Mouse (Mus musculus): Measurements from ENCODE around the gene Rab7. TPM values are rescaled to one million over a fixed set of nuclear protein-coding genes. Genes with fewer than 3 reads are reported as not detected.

The Rab7 gene
- total and polyA plus RNA-seq, 2 experiments from 2014 or later = 88.9 to 367 TPM

DNA sequence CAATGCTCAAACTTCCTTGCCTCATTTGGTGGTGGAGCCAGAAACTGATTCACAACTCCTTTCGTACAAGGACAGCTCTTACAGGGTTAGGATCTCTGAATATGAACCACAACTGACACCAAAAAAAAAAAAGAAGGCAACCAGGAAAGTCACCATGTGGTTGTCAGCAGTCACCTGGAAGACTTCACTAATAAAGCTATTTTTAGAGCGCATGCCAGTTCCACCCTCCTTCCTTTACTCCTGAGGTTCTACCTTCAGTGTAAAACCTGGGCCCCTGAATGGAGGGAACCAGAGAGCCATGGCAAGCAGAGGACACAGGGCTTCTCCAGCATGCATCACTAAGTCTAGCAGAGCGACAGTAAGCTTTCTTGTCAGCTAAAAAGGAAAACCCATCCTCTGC is 2.7 kb downstream of the Rab7 start:
- 98% methylated on average over 3 of the region's 3 CpGs for WGBS
- Histone ChIP-seq H3K4me2 (ENCODE audit: low read depth) (no peak overlapping the region), H3K27ac (ENCODE audit: low read depth, low read length) (no peak overlapping the region), H3K4me3 (ENCODE audit: low read depth, low read length) (no peak overlapping the region), H3K27me3 (ENCODE audit: insufficient read depth, low read length) (no peaks in the 10 kb centered on the region), H3K9me3 (ENCODE audit: low read length) (no peaks in the 10 kb centered on the region), H3K4me1 (ENCODE audit: insufficient read depth) (peaks cover 18% of the 10 kb centered on the region), H3K36me3 (ENCODE audit: insufficient read depth) (peaks cover 6% of the 10 kb centered on the region; the same call in 1 of the 2 replicates), H3K9ac (no peak overlapping the region)
- ATAC-seq (no peak), DNase-seq (no peak)
- TF ChIP-seq CTCF (IDR thresholded peaks at IDR 0.05; ENCODE audit: low read depth) = no peak

DNA sequence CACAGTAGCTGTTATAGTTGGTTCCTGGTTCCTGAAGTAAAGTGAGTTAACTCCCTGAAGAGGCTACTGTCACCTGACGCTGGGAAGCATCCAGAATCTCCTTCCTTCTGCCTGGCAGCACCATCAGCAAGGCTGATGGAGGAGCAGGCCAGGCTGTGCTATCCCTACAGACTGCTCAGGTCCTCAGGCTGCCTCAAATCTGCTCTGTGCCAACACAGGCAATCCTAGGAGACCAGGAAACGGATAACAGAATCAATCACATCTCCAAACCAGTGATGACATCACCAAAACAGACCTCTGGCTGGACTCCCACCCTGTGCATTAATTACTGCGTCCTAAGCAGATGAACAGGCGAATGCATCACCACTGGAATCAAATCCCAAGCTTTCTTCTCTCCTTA is 3.8 kb downstream of the Rab7 start:
- Histone ChIP-seq H3K4me3 (ENCODE audit: low read depth, low read length) (no peak overlapping the region), H3K36me3 (ENCODE audit: insufficient read depth) (peaks cover 6% of the 10 kb centered on the region; the same call in 1 of the 2 replicates), H3K4me2 (ENCODE audit: low read depth) (no peak overlapping the region), H3K9ac (no peak overlapping the region), H3K4me1 (ENCODE audit: insufficient read depth) (peaks cover 18% of the 10 kb centered on the region), H3K27ac (ENCODE audit: low read depth, low read length) (no peak overlapping the region), H3K27me3 (ENCODE audit: insufficient read depth, low read length) (no peaks in the 10 kb centered on the region), H3K9me3 (ENCODE audit: low read length) (no peaks in the 10 kb centered on the region)
- DNase-seq (no peak), ATAC-seq (no peak)
- TF ChIP-seq CTCF (IDR thresholded peaks at IDR 0.05; ENCODE audit: low read depth) = no peak
- 60% methylated on average over 4 of the region's 4 CpGs for WGBS

DNA sequence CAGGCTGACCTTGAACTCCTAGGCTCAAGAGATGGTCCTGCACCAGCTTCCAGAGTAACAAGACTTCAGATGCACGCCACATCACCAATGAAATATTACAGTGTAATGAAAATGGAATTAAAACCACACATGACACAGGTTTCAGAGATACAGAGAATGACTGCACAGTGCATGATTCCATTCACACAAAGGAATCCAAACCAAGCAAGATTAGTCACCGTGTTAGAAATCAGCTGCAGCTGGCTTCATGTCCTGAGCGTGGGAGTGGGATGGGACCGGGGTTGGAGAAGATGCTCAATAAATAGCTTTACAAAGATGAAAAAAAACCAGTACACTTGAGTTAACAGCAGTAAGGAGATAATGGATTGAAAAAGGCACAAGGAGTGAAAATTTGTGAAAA is 5.6 kb downstream of the Rab7 start:
- ATAC-seq (no peak), DNase-seq (no peak)
- H3K9me3 ChIP-seq (ENCODE audit: low read length) = no peaks in the 10 kb centered on the region
- WGBS = 93% methylated on average over 4 of the region's 4 CpGs
- no peak overlapping the region for H3K4me2 ChIP-seq (ENCODE audit: low read depth)
- no peak for TF ChIP-seq CTCF (IDR thresholded peaks at IDR 0.05; ENCODE audit: low read depth)
- no peak overlapping the region for H3K4me3 ChIP-seq (ENCODE audit: low read depth, low read length)
- H3K36me3 ChIP-seq (ENCODE audit: insufficient read depth) = peaks cover 10% of the 10 kb centered on the region
- H3K9ac ChIP-seq = no peak overlapping the region
- no peak overlapping the region for H3K27ac ChIP-seq (ENCODE audit: low read depth, low read length)
- peaks cover 18% of the 10 kb centered on the region for H3K4me1 ChIP-seq (ENCODE audit: insufficient read depth)
- H3K27me3 ChIP-seq (ENCODE audit: insufficient read depth, low read length) = no peaks in the 10 kb centered on the region

DNA sequence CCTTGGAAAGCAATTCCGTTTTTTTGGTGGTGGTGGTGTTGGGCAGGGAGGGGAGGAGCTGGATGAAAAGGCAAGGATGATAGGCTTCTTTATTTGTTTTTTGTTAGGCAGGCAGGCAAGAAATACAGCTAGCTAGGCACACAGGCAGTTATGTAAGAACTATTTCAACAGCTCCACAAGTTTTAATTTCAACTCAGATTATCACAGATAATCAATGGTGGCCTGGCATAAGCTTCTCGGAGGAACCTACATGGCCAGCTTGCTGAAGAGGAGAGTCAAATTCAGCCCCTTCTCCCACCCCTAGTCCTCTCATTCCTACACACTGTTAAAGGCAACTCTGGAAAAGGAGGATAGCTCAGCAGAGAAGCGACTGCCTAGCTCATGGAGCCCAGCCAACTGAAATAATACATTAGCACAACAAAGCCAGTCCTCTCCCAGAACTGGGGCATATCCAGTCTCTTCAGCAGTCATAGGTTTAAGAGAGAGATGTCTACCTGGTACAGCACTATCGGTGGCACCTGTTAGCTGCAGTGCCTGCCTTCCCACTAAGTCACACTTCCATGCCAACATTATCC is 7.5 kb downstream of the Rab7 start:
- Histone ChIP-seq H3K9ac (no peak overlapping the region), H3K36me3 (ENCODE audit: insufficient read depth) (peaks cover 10% of the 10 kb centered on the region), H3K9me3 (ENCODE audit: low read length) (no peaks in the 10 kb centered on the region), H3K27ac (ENCODE audit: low read depth, low read length) (no peak overlapping the region), H3K27me3 (ENCODE audit: insufficient read depth, low read length) (no peaks in the 10 kb centered on the region), H3K4me3 (ENCODE audit: low read depth, low read length) (no peak overlapping the region), H3K4me2 (ENCODE audit: low read depth) (no peak overlapping the region), H3K4me1 (ENCODE audit: insufficient read depth) (0 out of 2 replicates have a peak, but pooled peaks cover 2% of the 10 kb centered on the region)
- ATAC-seq = no peak
- WGBS = 62% methylated on average over 4 of the region's 4 CpGs
- TF ChIP-seq CTCF (IDR thresholded peaks at IDR 0.05; ENCODE audit: low read depth) = no peak
- no peak for DNase-seq

DNA sequence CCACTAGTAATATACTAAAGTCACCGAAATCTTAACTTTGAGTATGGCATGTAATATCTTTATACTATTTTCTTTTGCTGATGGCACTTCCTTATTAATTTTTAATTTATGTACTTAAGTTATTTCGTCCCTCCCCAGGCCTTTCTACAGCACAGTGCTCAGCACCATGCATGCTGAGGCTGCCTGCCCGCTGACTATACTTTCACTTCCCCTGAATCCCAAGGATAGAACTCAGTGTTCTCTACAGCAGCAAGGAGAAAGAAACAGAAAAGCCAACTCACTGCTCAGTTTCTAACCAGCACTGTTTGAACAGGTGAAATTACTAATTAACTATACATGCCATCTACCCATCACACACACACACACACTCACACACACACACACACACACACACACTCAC is 11.6 kb downstream of the Rab7 start:
- TF ChIP-seq CTCF (IDR thresholded peaks at IDR 0.05; ENCODE audit: low read depth) = no peak
- Histone ChIP-seq H3K4me2 (ENCODE audit: low read depth) (no peak overlapping the region), H3K9me3 (ENCODE audit: low read length) (no peaks in the 10 kb centered on the region), H3K9ac (no peak overlapping the region), H3K27me3 (ENCODE audit: insufficient read depth, low read length) (no peaks in the 10 kb centered on the region), H3K4me1 (ENCODE audit: insufficient read depth) (no peaks in the 10 kb centered on the region), H3K4me3 (ENCODE audit: low read depth, low read length) (no peak overlapping the region), H3K36me3 (ENCODE audit: insufficient read depth) (peaks cover 8% of the 10 kb centered on the region; the same call in 1 of the 2 replicates), H3K27ac (ENCODE audit: low read depth, low read length) (no peak overlapping the region)
- DNase-seq (no peak), ATAC-seq (no peak)
- 95% methylated on average over 3 of the region's 3 CpGs for WGBS

DNA sequence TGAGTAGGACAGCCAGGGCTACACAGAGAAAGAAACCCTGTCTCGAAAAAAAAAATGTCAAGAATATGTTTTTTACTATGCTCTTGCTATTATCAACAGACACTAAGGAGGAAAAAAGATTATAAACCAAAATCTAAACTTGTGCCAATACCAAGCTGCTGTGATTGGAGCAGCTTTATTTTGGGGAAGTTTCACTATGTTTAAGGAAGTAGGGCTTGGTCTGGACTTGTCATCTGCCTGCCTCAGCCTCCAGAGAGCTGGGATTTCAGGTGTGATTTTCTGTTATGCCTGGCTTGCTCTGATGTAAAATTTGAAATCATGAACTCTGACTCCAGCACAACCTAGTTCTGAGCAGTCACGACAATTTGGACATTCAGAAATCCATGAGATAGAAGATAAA is 14.6 kb downstream of the Rab7 start:
- H3K4me3 ChIP-seq (ENCODE audit: low read depth, low read length) = no peak overlapping the region
- no peaks in the 10 kb centered on the region for H3K4me1 ChIP-seq (ENCODE audit: insufficient read depth)
- H3K9ac ChIP-seq = no peak overlapping the region
- TF ChIP-seq CTCF (IDR thresholded peaks at IDR 0.05; ENCODE audit: low read depth) = no peak
- H3K36me3 ChIP-seq (ENCODE audit: insufficient read depth) = peaks cover 5% of the 10 kb centered on the region; the same call in 1 of the 2 replicates
- ATAC-seq (no peak), DNase-seq (no peak)
- no peaks in the 10 kb centered on the region for H3K27me3 ChIP-seq (ENCODE audit: insufficient read depth, low read length)
- H3K27ac ChIP-seq (ENCODE audit: low read depth, low read length) = no peak overlapping the region
- no peaks in the 10 kb centered on the region for H3K9me3 ChIP-seq (ENCODE audit: low read length)
- H3K4me2 ChIP-seq (ENCODE audit: low read depth) = no peak overlapping the region
- WGBS = 96% methylated on average over 2 of the region's 2 CpGs

DNA sequence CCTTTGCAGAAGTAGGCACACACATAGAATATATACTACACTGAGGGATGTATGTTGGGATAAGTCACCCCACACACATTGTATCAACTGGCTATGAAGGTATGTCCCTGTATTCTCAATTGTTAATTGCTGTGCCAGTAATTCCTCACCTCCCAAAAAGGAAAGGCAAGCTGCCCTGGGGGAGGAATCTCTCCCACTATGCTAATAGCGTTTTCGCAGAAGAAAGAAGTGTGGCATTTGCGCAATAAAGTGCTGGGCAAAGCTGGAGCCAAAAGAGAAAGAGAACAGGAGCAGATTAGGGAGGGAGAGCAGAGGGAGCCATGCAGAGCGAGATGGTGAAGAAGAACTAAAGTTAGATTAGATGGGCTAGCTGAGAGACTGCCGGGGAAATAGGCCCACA is 17.7 kb downstream of the Rab7 start:
- 64% methylated on average over 5 of the region's 5 CpGs for WGBS
- Histone ChIP-seq H3K4me2 (ENCODE audit: low read depth) (no peak overlapping the region), H3K9ac (no peak overlapping the region), H3K4me3 (ENCODE audit: low read depth, low read length) (no peak overlapping the region), H3K27ac (ENCODE audit: low read depth, low read length) (no peak overlapping the region), H3K27me3 (ENCODE audit: insufficient read depth, low read length) (no peaks in the 10 kb centered on the region), H3K4me1 (ENCODE audit: insufficient read depth) (no peaks in the 10 kb centered on the region), H3K9me3 (ENCODE audit: low read length) (no peaks in the 10 kb centered on the region), H3K36me3 (ENCODE audit: insufficient read depth) (peaks cover 5% of the 10 kb centered on the region; the same call in 1 of the 2 replicates)
- no peak for ATAC-seq
- TF ChIP-seq CTCF (IDR thresholded peaks at IDR 0.05; ENCODE audit: low read depth) = no peak
- no peak for DNase-seq
